Mouse (Mus musculus) brain, embryonic 14.5 days (tissue): Measurements from ENCODE around the gene Mfsd4b4. TPM values are rescaled to one million over a fixed set of nuclear protein-coding genes. Genes with fewer than 3 reads are reported as not detected.
"Not testable (repeated sequence)": the region's sequence is repeated elsewhere in the genome, so short reads cannot be mapped to it uniquely, and the experiment has no call there.

Experiments
- DNase-seq: peaks from one replicate; pipeline ENCODE4 v3.0.0-alpha.2; 2011; ENCODE audit warnings: low read depth
- CTCF ChIP-seq: fragments of 200-500 bp; IDR thresholded peaks from 2 replicates; pipeline ENCODE4 v1.5.1; 2012; ENCODE audit warnings: inconsistent platforms, mild to moderate bottlenecking, moderate library complexity, borderline replicate concordance; ENCODE audit not compliant: insufficient read depth, insufficient read length; ENCODE audit errors: extremely low read depth
- POLR2A ChIP-seq: fragments of 200-500 bp; IDR thresholded peaks from 2 replicates; pipeline ENCODE4 v1.6.1; 2012; ENCODE audit warnings: mild to moderate bottlenecking, inconsistent platforms, borderline replicate concordance; ENCODE audit not compliant: poor library complexity, insufficient read depth, insufficient read length, severe bottlenecking; ENCODE audit errors: extremely low read depth
- polyA plus RNA-seq: library from polyadenylated mRNA; depleted of rRNA; stranded (reverse); fragments of >200 nt; gene quantifications from 2 replicates; pipeline ENCODE4 v1.2.3, GENCODE M21; 2012; rRNA removed

Mfsd4b4 gene
- polyA plus RNA-seq: 8.6 and 11.0 TPM in 2 replicates

GRCm38 (mm10) chr10:39898874-39899371, at the start of gene Mfsd4b4:
Gene Mfsd4b4, minus strand, starts transcription at chr10:39899238.
- no peak for TF ChIP-seq CTCF
- peak; percentile 98 for TF ChIP-seq POLR2A
- peak; percentile 97 for DNase-seq

GRCm38 (mm10) chr10:39947195-39947594, 48.2 kb upstream of the Mfsd4b4 start:
- DNase-seq: not testable (repeated sequence)

- no peak for TF ChIP-seq CTCF
- TF ChIP-seq POLR2A: no peak
- DNase-seq: no peak
Observed at GRCm38 (mm10) chr10:39936553-39936952, 37.5 kb upstream of the Mfsd4b4 start.

GRCm38 (mm10) chr10:39926616-39927139, 27.6 kb upstream of the Mfsd4b4 start, which contains the start of gene Mfsd4b2:
Gene Mfsd4b2, minus strand, starts transcription at chr10:39926923.
- DNase-seq: peak; percentile 53
- TF ChIP-seq POLR2A: no peak
- TF ChIP-seq CTCF: peak; percentile 4; the same call in 1 of the 2 replicates

- not testable (repeated sequence) for DNase-seq
Observed at GRCm38 (mm10) chr10:39924556-39924955, 25.5 kb upstream of the Mfsd4b4 start.

- TF ChIP-seq POLR2A: no peak
- DNase-seq: no peak
Observed at GRCm38 (mm10) chr10:39912616-39913015, 13.6 kb upstream of the Mfsd4b4 start.

GRCm38 (mm10) chr10:39908768-39909441, 9.9 kb upstream of the Mfsd4b4 start:
- DNase-seq: no peak
- TF ChIP-seq CTCF: no peak
- TF ChIP-seq POLR2A: no peak

GRCm38 (mm10) chr10:39906799-39907658, 8.0 kb upstream of the Mfsd4b4 start:
- TF ChIP-seq CTCF (no peak), POLR2A (no peak)

GRCm38 (mm10) chr10:39904191-39904590, 5.2 kb upstream of the Mfsd4b4 start:
- DNase-seq: no peak
- TF ChIP-seq POLR2A (no peak), CTCF (no peak)

More at GRCm38 (mm10) chr10:39906799-39907658, 8.0 kb upstream of the Mfsd4b4 start:
- DNase-seq: no peak

GRCm38 (mm10) chr10:39896503-39896902, 2.5 kb downstream of the Mfsd4b4 start:
- DNase-seq: no peak
- TF ChIP-seq POLR2A (no peak), CTCF (peak; percentile 21; the same call in 1 of the 2 replicates)

- DNase-seq: no peak
- no peak for TF ChIP-seq CTCF
- TF ChIP-seq POLR2A: no peak
Observed at GRCm38 (mm10) chr10:39893702-39894697, 5.0 kb downstream of the Mfsd4b4 start.
